Mouse (Mus musculus): Measurements from ENCODE around the gene Klhl36.

The Klhl36 gene

GRCm38 (mm10) chr8:119861706-119862389 is at the start of gene Klhl36:
Gene Klhl36, plus strand, starts transcription at chr8:119862266.
- DNase-seq (ENCODE audit: low read depth in 2 of 2, low spot score in 2 of 2) = peak; percentile 93 to 98

- DNase-seq (ENCODE audit: low read depth in 2 of 2, low spot score in 2 of 2) = peak in 1 of 2 experiments; percentile 16
Observed at GRCm38 (mm10) chr8:119812650-119813431, 49.2 kb upstream of the Klhl36 start.

GRCm38 (mm10) chr8:119816219-119816618 is 45.8 kb upstream of the Klhl36 start:
- no peak for DNase-seq (ENCODE audit: low read depth in 2 of 2, low spot score in 2 of 2)

DNA sequence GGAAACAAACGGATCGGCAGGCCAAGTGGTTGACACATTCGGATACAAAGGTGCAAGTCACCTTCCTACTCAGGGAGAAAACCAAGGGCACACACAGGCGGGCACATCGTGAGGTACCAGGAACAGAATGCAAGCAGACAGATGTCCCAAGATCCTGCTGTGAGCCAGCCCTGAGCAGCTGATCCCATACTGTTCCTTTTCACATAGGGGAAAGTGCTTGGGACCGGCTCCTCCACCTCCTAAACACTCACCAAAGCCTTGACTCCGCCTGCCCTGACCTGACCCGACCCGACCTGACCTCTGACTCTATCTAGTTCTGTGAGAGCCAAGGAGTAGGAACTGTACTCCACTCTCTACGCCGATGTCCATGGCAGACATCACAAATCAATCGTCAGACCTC is 44.6 kb upstream of the Klhl36 start:
- DNase-seq (ENCODE audit: low read depth in 2 of 2, low spot score in 2 of 2) = no peak

GRCm38 (mm10) chr8:119819316-119819715 is 42.8 kb upstream of the Klhl36 start:
- DNase-seq (ENCODE audit: low read depth in 2 of 2, low spot score in 2 of 2) = no peak

- DNase-seq (ENCODE audit: low read depth in 2 of 2, low spot score in 2 of 2) = no peak
Observed at GRCm38 (mm10) chr8:119819976-119820375, 42.1 kb upstream of the Klhl36 start.

GRCm38 (mm10) chr8:119821691-119822090 is 40.4 kb upstream of the Klhl36 start:
- no peak for DNase-seq (ENCODE audit: low read depth in 2 of 2, low spot score in 2 of 2)

DNA sequence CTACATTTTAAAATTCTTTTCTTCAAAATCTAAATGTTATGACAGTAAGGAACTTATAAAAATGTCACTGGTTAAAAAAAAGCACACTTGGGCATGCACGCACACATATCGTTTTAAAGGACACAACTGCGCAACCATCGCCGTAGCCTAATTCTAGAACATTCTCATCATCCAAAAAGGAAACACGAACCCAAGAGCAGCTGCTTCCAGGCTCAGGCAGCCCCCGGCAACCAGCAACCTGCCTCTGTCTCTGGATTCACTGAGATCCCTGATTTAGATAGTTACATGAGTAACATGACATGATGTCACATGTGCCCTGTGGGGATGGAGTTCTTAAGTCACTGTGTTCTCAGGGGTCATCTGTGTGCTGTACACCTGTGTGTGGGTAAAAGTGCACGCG is 38.8 kb upstream of the Klhl36 start:
- DNase-seq (ENCODE audit: low read depth in 2 of 2, low spot score in 2 of 2) = no peak

DNA sequence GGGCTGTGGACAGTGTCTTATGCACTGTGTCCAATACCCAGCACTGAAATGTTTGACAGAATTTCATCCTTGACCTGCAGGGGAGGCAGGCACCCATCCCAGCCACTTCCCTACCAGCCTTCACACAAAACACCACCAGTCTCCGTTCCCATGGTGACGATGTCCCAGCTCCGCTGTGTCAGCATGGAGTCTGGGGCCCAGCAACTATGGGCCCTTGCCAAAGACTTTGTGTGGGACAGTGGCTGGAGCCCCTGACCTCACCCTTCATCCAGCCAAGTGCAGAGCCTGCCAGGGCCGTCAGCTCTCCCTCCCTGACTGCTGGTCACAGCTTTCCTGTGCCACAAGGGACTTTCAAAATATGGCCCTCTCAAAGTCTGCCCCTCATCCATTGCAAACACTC is 38.0 kb upstream of the Klhl36 start:
- DNase-seq (ENCODE audit: low read depth in 2 of 2, low spot score in 2 of 2) = no peak

GRCm38 (mm10) chr8:119824809-119825273 is 37.2 kb upstream of the Klhl36 start:
- no peak for DNase-seq (ENCODE audit: low read depth in 2 of 2, low spot score in 2 of 2)

- DNase-seq (ENCODE audit: low read depth in 2 of 2, low spot score in 2 of 2) = no peak
Observed at GRCm38 (mm10) chr8:119825950-119826730, 35.9 kb upstream of the Klhl36 start.

- DNase-seq (ENCODE audit: low read depth in 2 of 2, low spot score in 2 of 2) = no peak
Observed at GRCm38 (mm10) chr8:119826982-119827381, 35.1 kb upstream of the Klhl36 start.

- no peak for DNase-seq (ENCODE audit: low read depth in 2 of 2, low spot score in 2 of 2)
Observed at GRCm38 (mm10) chr8:119827721-119828153, 34.3 kb upstream of the Klhl36 start.

GRCm38 (mm10) chr8:119829015-119829414 is 33.1 kb upstream of the Klhl36 start:
- no peak for DNase-seq (ENCODE audit: low read depth in 2 of 2, low spot score in 2 of 2)

GRCm38 (mm10) chr8:119829420-119829819 is 32.6 kb upstream of the Klhl36 start:
- no peak for DNase-seq (ENCODE audit: low read depth in 2 of 2, low spot score in 2 of 2)

DNA sequence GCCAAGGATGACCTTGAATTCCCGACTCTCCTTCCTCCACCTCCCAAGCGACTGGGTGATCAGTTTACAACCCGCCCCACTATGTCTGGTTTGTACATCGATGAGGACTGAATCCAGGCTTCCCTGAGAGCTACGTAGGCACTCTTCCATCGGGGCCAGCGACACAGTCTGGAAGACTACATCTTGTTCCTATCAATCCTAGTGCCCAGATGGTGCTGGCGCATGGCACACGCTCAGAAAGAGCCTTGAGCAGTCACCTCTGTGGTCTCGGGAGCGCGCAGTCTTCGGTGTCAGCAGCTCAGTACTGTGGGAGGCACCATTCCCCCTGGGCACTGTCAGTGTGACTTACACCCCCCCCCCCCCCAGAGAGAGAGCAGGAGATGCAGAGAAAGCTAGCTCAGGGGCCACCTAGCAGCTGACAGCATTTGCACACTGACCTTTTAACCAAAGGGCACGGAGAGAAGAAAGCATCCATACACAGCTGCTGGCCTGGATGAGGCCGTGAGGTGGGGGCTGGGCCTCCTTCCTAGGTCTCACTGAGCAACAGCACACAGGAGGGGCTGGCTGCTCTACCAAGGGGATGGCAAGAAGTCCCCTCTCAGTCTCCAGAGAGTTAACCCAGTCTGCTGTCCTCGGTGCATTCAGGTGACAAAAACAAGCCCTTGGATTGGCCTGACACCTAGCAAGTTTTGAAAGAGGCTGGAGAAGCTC is 32.0 kb upstream of the Klhl36 start:
- DNase-seq (ENCODE audit: low read depth in 2 of 2, low spot score in 2 of 2) = no peak

DNA sequence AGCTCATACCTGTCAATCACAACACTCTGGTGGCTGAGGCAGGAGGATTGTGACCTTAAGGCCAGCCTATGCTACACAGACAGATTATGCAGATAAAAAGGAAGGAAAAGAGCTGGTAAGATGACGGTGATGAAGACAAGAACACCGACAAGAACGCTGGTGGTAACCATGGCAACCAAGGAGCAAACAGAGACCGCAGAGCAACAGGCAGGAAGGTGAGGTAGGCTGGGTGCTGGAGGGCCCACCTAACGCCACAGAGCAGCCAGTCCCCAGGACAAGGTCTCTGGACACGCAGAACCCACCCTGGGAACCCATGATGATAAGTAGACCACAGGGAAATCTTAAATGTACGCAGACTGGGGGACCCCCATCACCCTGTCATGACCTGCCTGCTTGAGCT is 31.5 kb upstream of the Klhl36 start:
- DNase-seq (ENCODE audit: low read depth in 2 of 2, low spot score in 2 of 2) = peak; percentile 78 to 81

DNA sequence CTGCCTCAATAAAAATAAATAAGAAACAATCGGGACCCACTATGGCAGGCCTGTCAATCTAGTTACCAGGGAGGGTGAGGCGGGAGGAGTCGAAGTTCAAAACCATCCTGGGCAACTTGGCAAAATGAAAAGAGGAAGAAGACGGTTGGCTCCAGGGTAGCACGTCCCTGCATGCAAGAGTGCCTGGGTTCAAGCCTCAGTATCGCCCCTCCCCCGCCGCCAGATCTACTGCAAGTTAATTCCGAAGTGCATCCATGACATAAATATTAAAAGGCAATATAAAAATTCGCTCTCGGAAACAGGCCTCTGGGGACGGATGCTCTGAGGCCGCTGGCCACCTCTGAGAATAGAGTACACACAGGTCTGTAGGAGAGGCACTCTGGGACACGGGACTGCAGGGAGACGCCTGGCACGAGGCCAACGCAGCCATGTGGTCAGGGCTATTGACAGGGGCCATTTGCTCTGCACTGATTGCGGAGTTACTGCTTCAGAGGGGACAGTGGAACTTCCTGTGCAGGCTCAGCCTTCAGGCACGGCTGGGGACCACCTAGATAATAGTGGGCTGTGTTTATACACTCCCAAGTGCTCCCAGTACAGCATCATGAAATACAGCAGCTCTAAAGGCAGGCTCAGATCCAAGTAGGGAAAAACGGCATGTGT is 30.6 kb upstream of the Klhl36 start:
- DNase-seq (ENCODE audit: low read depth in 2 of 2, low spot score in 2 of 2) = no peak

- no peak for DNase-seq (ENCODE audit: low read depth in 2 of 2, low spot score in 2 of 2)
Observed at GRCm38 (mm10) chr8:119832101-119832617, 29.9 kb upstream of the Klhl36 start.

GRCm38 (mm10) chr8:119832931-119833330 is 29.1 kb upstream of the Klhl36 start:
- DNase-seq (ENCODE audit: low read depth in 2 of 2, low spot score in 2 of 2) = no peak

Measured in CD8-positive naive resting alpha-beta T cell, adult 2 months (primary cell).